Mouse (Mus musculus) heart, adult 9 months (tissue): ENCODE data around the gene Zfp3.
"Not testable (repeated sequence)": the region's sequence is repeated elsewhere in the genome, so short reads cannot be mapped to it uniquely, and the experiment has no call there.

Experiments
- DNase-seq, 2 experiments: peaks; one replicate each; pipeline ENCODE4 v3.0.0; 2022; ENCODE audit warnings: low spot score in 2 of 2

Zfp3 gene

GRCm38 (mm10) chr11:70755645-70756044 is 8.4 kb upstream of the Zfp3 start:
- peak in 1 of 2 experiments; percentile 71 for DNase-seq

- not testable (repeated sequence) for DNase-seq
Measured at GRCm38 (mm10) chr11:70760446-70760845, 3.6 kb upstream of the Zfp3 start.

GRCm38 (mm10) chr11:70762641-70763040 is 1.4 kb upstream of the Zfp3 start:
- DNase-seq = no peak

GRCm38 (mm10) chr11:70763582-70763935 is 450 bp upstream of the Zfp3 start:
- no peak for DNase-seq

DNA sequence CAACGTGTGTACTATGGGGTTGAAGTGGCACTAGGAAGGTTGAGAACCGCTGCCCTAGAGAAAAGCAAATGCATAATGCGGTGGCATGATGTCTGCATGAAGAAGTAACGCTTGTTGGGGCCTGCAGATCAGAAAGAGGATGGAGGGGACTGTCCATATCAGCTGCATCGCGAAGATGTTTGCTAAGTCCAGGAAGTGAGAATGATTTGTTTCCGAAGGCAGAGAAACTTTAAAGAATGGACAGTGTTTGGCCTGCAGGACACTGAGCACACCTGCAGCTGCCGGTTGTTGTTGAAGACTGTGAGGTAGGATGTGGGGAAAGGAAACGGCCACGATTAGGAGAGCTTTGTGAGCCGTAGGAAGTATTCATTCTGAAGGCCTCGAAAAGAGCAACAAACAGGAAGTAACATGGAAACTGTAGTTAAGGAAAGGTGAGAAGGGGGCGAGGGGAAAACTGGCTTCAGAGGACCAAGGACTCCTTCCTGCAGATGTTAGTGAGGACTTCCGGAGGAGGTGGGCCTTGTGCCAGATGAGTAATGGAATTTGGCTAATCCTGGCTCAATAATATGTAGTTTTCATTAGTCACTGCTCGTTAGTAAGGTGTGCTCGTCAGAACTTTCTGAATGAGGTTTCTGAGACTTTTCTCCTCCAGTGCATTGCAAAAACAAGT is 1.9 kb downstream of the Zfp3 start:
- DNase-seq = peak; percentile 50 to 57

DNA sequence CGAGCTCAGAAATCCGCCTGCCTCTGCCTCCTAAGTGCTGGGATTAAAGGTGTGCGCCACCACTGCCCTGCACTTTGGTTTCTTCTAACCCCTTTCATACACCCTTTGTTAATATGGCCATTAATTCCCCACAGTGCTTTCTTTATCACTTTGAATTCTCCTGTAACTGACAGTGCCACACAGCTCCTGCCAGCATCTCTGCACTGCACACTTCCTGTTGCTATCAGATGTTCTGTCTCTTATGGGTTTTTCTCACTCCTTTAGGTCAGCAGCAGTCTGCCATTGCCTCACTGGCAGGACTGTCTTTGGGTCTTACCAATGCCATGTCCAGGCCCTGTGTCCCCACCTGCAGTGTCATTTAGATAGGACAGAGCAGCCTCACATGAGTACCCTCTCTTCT is 6.8 kb downstream of the Zfp3 start:
- no peak for DNase-seq

DNA sequence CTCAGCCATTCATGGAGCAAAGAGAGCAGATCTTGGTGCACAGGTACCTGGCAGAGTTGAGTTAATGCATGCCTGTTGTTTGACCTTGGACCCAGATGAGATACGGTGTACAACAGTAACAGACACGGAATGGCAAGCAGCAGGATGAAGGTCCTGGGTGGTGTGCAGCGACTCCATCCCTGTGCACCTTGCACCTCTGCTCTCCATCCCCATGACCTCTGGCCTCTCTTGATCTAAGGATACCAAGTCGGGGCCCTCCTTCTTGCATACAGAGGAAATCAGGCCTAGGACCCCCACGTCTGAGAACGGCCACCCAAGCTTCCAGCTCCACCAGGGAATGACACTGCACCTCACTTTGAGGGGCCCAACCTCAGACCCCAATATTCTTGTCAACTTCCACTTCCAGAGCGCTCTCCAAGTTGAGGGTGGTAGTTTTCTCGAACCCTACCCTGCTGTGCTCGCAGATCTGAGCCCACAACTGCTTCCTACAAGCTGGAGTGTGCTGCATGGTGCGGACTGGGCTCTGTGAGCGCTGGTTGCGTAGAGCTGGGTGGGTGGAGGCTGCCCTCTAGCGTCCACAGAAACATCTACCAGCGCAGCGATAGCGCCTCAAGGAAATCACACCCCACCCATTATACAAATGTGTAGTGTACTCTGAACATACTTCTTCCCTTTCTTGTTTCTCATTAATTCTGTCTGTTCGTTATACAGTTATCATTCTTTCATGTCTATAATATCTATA is 13.0 kb downstream of the Zfp3 start:
- peak; percentile 46 to 60 for DNase-seq

DNA sequence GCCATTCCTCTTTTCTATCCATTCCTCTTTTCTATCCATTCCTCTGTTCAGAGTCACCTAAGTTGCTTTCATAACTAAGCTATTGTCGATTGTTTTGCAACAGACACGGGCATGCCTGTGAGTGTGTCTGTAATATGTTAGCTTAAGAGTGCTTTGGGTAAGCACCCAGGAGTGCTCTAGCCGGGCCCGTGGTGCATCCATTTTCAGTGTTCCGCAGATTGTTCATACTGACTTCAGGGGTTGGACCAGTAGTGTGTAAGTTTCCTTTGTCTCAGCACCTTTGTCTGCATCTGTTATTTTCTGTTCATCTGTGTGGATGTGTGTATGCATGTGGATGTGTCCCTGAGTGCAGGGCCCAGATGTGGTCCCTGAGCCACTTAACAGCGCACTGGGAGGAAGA is 13.6 kb downstream of the Zfp3 start:
- DNase-seq = no peak

DNA sequence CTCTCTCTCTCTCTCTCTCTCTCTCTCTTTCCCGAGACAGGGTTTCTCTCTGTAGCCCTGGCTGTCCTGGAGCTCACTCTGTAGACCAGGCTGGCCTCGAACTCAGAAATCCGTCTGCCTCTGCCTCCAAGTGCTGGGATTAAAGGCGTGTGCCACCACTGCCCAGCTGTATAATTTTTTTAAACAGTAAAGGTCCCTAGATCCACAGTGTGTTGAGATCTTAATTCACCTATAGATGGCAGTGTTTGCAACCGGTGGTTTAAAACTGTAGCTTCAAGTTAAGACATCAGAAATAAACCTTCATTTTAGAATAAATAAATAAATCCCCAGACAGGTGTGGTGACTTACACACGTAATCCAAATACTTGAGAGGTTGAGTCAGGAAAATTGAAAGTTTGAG is 14.0 kb downstream of the Zfp3 start:
- not testable (repeated sequence) for DNase-seq

DNA sequence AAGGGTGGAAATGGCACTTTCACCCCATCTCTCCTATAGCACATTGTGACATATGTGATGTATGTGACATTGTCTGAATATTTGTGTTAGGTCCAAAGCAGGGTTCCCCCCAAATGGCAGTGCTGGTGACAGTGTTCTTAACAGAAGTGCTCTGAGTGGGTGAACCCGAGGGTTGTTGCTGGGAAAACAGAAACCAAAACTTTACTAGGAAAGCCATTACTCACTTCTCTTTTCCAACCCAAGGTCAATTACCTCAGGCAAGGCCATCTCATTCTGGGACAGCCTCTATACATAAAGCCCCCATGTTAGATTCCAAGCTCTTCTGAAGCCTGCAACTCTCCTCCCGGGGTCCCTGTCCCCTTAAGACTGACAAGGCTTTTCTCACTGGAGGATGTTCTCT is 21.9 kb downstream of the Zfp3 start:
- no peak for DNase-seq

GRCm38 (mm10) chr11:70787052-70787451 is 23.0 kb downstream of the Zfp3 start:
- DNase-seq = peak in 1 of 2 experiments; percentile 32

GRCm38 (mm10) chr11:70788972-70789655 is 25.1 kb downstream of the Zfp3 start:
- no peak for DNase-seq

DNA sequence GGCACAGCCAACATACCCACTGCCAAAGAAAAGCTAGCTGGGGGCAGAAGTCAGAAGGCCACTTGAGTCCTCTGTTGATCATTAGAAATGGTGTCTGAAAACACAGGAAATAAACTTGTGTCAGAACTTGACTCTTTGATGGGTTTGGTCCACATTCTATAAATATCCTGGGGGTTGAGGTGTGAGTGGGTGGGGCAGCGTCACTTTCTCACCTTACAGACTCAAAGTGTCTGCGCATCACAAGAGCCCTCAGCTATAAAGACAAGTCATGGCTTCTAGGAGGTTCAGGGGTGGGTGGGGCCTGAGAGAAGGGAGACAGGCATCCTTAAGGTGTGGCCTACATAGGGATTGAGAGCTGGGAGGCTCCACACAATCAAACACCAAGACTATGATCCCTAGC is 26.4 kb downstream of the Zfp3 start:
- no peak for DNase-seq

DNA sequence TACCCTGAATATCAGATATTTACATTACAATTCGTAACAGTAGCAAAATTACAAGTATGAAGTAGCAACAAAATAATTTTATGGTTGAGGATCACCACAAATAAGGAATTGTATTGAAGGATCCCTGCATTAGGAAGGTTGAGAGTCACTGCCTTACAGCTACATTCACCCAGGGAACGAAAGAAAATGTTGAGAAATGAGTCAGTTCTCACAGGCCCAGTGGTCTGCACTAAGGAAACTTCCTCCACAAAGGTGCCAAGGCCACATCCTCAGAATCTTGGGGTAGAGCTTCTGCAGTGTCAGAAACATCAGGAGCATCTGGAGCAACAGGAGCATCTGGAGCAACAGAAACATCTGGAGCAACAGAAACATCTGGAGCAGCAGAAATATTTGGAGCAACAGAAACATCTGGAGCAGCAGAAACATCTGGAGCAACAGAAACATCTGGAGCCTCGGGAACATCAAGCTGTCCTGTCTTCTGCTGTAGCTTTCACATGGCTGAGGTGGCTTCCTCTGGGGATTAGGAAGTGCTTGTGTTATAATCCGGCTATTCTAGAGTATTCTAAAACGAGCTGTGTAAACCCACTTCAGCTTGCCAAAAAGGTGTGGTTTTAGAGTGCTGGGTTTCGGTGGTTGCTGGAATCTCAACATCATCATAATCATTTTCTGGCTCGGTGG is 27.0 kb downstream of the Zfp3 start:
- DNase-seq = no peak

- no peak for DNase-seq
Measured at GRCm38 (mm10) chr11:70791676-70792075, 27.7 kb downstream of the Zfp3 start.

GRCm38 (mm10) chr11:70792409-70792808 is 28.4 kb downstream of the Zfp3 start:
- no peak for DNase-seq

GRCm38 (mm10) chr11:70802208-70802864 is 38.3 kb downstream of the Zfp3 start:
- DNase-seq = no peak

DNA sequence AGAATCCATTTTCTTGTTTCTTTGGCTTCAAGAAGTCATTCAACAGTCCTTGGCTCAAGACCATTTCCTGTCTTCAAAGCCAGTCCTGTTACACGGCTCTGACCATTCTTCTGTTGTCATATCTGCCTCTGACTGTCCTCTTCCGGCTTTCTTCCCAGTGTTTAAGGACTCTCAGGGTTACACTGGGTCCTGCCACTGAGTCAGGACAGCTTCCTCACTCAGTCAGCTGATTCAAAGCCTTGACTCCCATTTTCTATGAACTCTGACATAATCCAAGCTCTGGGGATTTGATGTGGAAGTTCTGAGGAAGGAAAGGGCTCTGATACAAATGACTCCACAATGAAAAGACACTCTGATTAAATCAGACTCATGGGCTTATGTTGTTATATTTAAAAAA is 38.9 kb downstream of the Zfp3 start:
- no peak for DNase-seq

DNA sequence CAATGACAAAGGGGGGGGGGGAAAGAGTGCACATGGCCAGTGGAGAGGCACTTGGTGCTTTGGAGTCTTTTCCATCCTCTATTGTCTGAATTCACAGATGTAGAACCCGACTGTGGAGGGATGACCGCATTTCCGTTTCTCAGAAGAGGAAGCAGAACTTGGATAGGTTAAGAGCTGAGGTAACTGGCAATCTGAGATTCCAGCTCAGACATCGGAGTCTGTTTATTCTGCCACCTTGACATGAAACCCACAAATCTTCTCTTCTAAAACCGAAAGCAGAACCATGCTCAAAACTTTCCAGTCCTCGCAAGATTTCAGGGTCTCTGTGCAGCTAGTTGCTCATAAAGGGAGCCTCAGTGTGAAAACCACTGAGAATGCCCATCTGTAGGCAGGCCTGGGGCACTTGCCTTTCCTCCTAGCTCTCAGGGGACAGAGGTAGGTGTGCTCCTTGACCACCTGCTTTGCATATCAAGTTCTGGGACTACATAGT is 39.7 kb downstream of the Zfp3 start:
- peak in 1 of 2 experiments; percentile 31 for DNase-seq

DNA sequence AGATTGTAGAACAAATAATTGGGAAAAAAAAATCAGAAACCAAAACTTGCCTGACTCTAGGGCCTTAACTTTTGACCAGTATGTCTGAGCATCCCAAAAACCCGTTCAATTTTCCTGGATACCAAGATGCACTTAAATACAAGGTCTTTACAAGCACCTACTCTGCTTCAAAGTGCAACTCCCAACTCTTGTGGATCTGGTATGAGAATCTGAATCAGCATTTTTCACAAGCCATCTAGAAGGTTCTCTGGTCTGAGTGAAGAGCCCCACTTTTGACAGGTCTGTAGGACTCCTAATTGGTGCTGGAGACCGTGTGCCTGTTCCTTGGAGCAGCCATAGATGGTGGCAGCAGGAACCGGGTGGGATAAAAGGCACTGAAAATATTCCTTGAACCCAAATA is 40.4 kb downstream of the Zfp3 start:
- no peak for DNase-seq

GRCm38 (mm10) chr11:70805641-70806175 is 41.7 kb downstream of the Zfp3 start:
- no peak for DNase-seq
